Mouse (Mus musculus) ES-CJ7 (cell line): ENCODE data around the gene Tgm1.

ENCODE experiments used
- DNase-seq: peaks from one replicate; pipeline ENCODE4 v3.0.0; 2011; ENCODE audit warnings: low read depth, low spot score

The Tgm1 gene

GRCm38 (mm10) chr14:55713729-55714122, at the start of gene Tgm1:
Tgm1 (minus strand) TSS chr14:55713926.
- DNase-seq, result no peak

GRCm38 (mm10) chr14:55763166-55763565, 49.4 kb upstream of the Tgm1 start:
- DNase-seq, result no peak

- DNase-seq, result peak; percentile 52
Observed at GRCm38 (mm10) chr14:55762001-55762821, 48.5 kb upstream of the Tgm1 start.

GRCm38 (mm10) chr14:55761163-55761562, 47.4 kb upstream of the Tgm1 start, which contains the start of gene Ltb4r2:
Ltb4r2 (plus strand) TSS chr14:55761428.
- no peak for DNase-seq

GRCm38 (mm10) chr14:55760156-55760555, 46.4 kb upstream of the Tgm1 start:
- peak; percentile 87 for DNase-seq

GRCm38 (mm10) chr14:55758363-55758784, 44.6 kb upstream of the Tgm1 start, which contains the start of gene Cideb:
Cideb (minus strand) TSS chr14:55758458.
- DNase-seq, result peak; percentile 73

- DNase-seq, result no peak
Observed at GRCm38 (mm10) chr14:55757566-55757965, 43.8 kb upstream of the Tgm1 start.

GRCm38 (mm10) chr14:55747051-55747847, 33.5 kb upstream of the Tgm1 start:
- peak; percentile 56 for DNase-seq

- DNase-seq, result no peak
Observed at GRCm38 (mm10) chr14:55745861-55746237, 32.1 kb upstream of the Tgm1 start.

- peak; percentile 90 for DNase-seq
Observed at GRCm38 (mm10) chr14:55745180-55745860, 31.6 kb upstream of the Tgm1 start, which contains the start of the genes Dhrs1 and Nop9. Dhrs1 (minus strand) TSS chr14:55745690. Nop9 (plus strand) TSS chr14:55745693.

- DNase-seq, result peak; percentile 83
Observed at GRCm38 (mm10) chr14:55743711-55744110, 30.0 kb upstream of the Tgm1 start.

- DNase-seq, result no peak
Observed at GRCm38 (mm10) chr14:55737086-55737687, 23.5 kb upstream of the Tgm1 start.

GRCm38 (mm10) chr14:55735758-55736157, 22.0 kb upstream of the Tgm1 start:
- DNase-seq, result no peak

GRCm38 (mm10) chr14:55735334-55735733, 21.6 kb upstream of the Tgm1 start:
- no peak for DNase-seq

- DNase-seq, result no peak
Observed at GRCm38 (mm10) chr14:55734869-55735268, 21.1 kb upstream of the Tgm1 start.

GRCm38 (mm10) chr14:55733889-55734288, 20.2 kb upstream of the Tgm1 start:
- DNase-seq, result no peak

GRCm38 (mm10) chr14:55730531-55731032, 16.9 kb upstream of the Tgm1 start:
- no peak for DNase-seq

- DNase-seq, result no peak
Observed at GRCm38 (mm10) chr14:55730116-55730515, 16.4 kb upstream of the Tgm1 start.

- DNase-seq, result no peak
Observed at GRCm38 (mm10) chr14:55727889-55728685, 14.4 kb upstream of the Tgm1 start.

GRCm38 (mm10) chr14:55726261-55726660, 12.5 kb upstream of the Tgm1 start:
- no peak for DNase-seq
